Mouse (Mus musculus): ENCODE measurements around the gene Rdm1.

Gene Rdm1

GRCm38 (mm10) chr11:101657886-101658750 lies 31.1 kb downstream of the Rdm1 start:
- peak; percentile 73 to 83 for DNase-seq (ENCODE audit: low spot score in 2 of 2)

- DNase-seq (ENCODE audit: low spot score in 2 of 2), result peak; percentile 72 to 74
These were observed 32.0 kb downstream of the Rdm1 start for GRCm38 (mm10) chr11:101658751-101659558.

- no peak for DNase-seq (ENCODE audit: low spot score in 2 of 2)
These were observed 34.2 kb downstream of the Rdm1 start for GRCm38 (mm10) chr11:101661191-101661590.

GRCm38 (mm10) chr11:101661786-101662185 lies 34.8 kb downstream of the Rdm1 start:
- DNase-seq (ENCODE audit: low spot score in 2 of 2), result no peak

- no peak for DNase-seq (ENCODE audit: low spot score in 2 of 2)
These were observed 36.4 kb downstream of the Rdm1 start for GRCm38 (mm10) chr11:101663229-101664027.

GRCm38 (mm10) chr11:101664825-101665635 lies 38.0 kb downstream of the Rdm1 start, which contains the start of gene Arl4d:
Gene Arl4d, plus strand, starts transcription at chr11:101665541.
- peak; percentile 96 to 97 for DNase-seq (ENCODE audit: low spot score in 2 of 2)

GRCm38 (mm10) chr11:101665636-101665992 lies 38.6 kb downstream of the Rdm1 start:
- no peak for DNase-seq (ENCODE audit: low spot score in 2 of 2)

- DNase-seq (ENCODE audit: low spot score in 2 of 2), result peak in 1 of 2 experiments; percentile 31
These were observed 39.8 kb downstream of the Rdm1 start for GRCm38 (mm10) chr11:101666626-101667345.

GRCm38 (mm10) chr11:101667871-101668532 lies 41.0 kb downstream of the Rdm1 start:
- DNase-seq (ENCODE audit: low spot score in 2 of 2), result peak; percentile 57 to 63

GRCm38 (mm10) chr11:101668546-101669261 lies 41.7 kb downstream of the Rdm1 start:
- peak in 1 of 2 experiments; percentile 37 for DNase-seq (ENCODE audit: low spot score in 2 of 2)

- no peak for DNase-seq (ENCODE audit: low spot score in 2 of 2)
These were observed 43.3 kb downstream of the Rdm1 start for GRCm38 (mm10) chr11:101670334-101670733.

- no peak for DNase-seq (ENCODE audit: low spot score in 2 of 2)
These were observed 44.3 kb downstream of the Rdm1 start for GRCm38 (mm10) chr11:101671255-101671654.

- peak; percentile 75 to 85 for DNase-seq (ENCODE audit: low spot score in 2 of 2)
These were observed 46.1 kb downstream of the Rdm1 start for GRCm38 (mm10) chr11:101673010-101673642.

- DNase-seq (ENCODE audit: low spot score in 2 of 2), result no peak
These were observed 47.1 kb downstream of the Rdm1 start for GRCm38 (mm10) chr11:101674106-101674505.

GRCm38 (mm10) chr11:101675349-101675748 lies 48.4 kb downstream of the Rdm1 start:
- DNase-seq (ENCODE audit: low spot score in 2 of 2), result no peak

GRCm38 (mm10) chr11:101677655-101678054 lies 50.7 kb downstream of the Rdm1 start:
- DNase-seq (ENCODE audit: low spot score in 2 of 2), result no peak

GRCm38 (mm10) chr11:101678770-101679169 lies 51.8 kb downstream of the Rdm1 start:
- DNase-seq (ENCODE audit: low spot score in 2 of 2), result no peak

- DNase-seq (ENCODE audit: low spot score in 2 of 2), result no peak
These were observed 52.9 kb downstream of the Rdm1 start for GRCm38 (mm10) chr11:101679907-101680306.
